Mouse (Mus musculus) bone marrow macrophage, adult 2 months (primary cell): ENCODE measurements around the gene 4930451I11Rik.

Experiments
- CTCF ChIP-seq: IDR thresholded peaks from 2 replicates; pipeline ENCODE4 v1.5.1; 2012; ENCODE audit warnings: low read depth, mild to moderate bottlenecking, low read length, moderate library complexity
- POLR2A ChIP-seq: IDR thresholded peaks from 2 replicates; pipeline ENCODE4 v1.6.1; 2012; ENCODE audit warnings: mild to moderate bottlenecking, low read depth, low read length, borderline replicate concordance

DNA sequence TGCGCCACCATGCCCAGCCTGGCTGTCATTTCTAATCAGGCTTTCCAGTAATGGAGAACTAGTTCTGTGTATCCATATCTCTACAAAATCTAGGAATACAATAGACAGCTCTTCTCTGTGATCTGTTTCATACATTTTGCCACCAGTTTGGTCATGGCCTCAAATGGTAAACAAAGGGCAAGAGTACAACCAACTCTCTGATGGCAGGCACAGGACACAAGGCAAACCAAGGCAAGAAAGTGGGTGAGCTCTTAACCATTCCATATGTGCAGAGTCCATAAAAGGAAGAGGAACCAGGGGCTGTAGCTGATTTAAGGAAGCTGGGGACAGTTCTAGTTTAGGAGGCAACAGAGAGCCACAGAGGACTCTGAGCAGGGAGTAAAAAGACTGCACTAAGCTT lies 45.8 kb upstream of the 4930451I11Rik start:
- TF ChIP-seq CTCF, result no peak
- no peak for TF ChIP-seq POLR2A
